Mouse (Mus musculus) gastrocnemius, postnatal 4 days (tissue): Measurements from ENCODE around the gene C1qtnf5. TPM values are rescaled to one million over a fixed set of nuclear protein-coding genes. Genes with fewer than 3 reads are reported as not detected.

Experiments
- DNase-seq, 2 experiments: peaks; one replicate each; pipeline ENCODE4 v3.0.0; 2021 to 2022; ENCODE audit warnings: low spot score in 2 of 2, mixed read lengths in 2 of 2
- total RNA-seq, 2 experiments: library from RNA; stranded (reverse); gene quantifications; 2 replicates each; pipeline ENCODE4 v1.2.3; 2021

C1qtnf5 gene
- total RNA-seq, 2 experiments from 2014 or later = 12.9 to 15.0 TPM

- DNase-seq = peak in 1 of 2 experiments; percentile 71
Observed at GRCm38 (mm10) chr9:44078955-44079756, 27.9 kb upstream of the C1qtnf5 start.

GRCm38 (mm10) chr9:44079997-44080780 lies 26.9 kb upstream of the C1qtnf5 start:
- DNase-seq = no peak

GRCm38 (mm10) chr9:44080953-44081352 lies 26.1 kb upstream of the C1qtnf5 start:
- no peak for DNase-seq

GRCm38 (mm10) chr9:44081581-44081980 lies 25.5 kb upstream of the C1qtnf5 start:
- no peak for DNase-seq

- DNase-seq = no peak
Observed at GRCm38 (mm10) chr9:44082266-44082665, 24.8 kb upstream of the C1qtnf5 start.

GRCm38 (mm10) chr9:44083392-44084121 lies 23.5 kb upstream of the C1qtnf5 start:
- no peak for DNase-seq

- no peak for DNase-seq
Observed at GRCm38 (mm10) chr9:44084236-44084635, 22.8 kb upstream of the C1qtnf5 start.

GRCm38 (mm10) chr9:44084659-44085229 lies 22.3 kb upstream of the C1qtnf5 start:
- DNase-seq = peak; percentile 90 to 92

GRCm38 (mm10) chr9:44085276-44085675 lies 21.8 kb upstream of the C1qtnf5 start:
- no peak for DNase-seq

GRCm38 (mm10) chr9:44085741-44086665 lies 21.0 kb upstream of the C1qtnf5 start:
- DNase-seq = no peak

GRCm38 (mm10) chr9:44086960-44087359 lies 20.1 kb upstream of the C1qtnf5 start:
- DNase-seq = no peak

GRCm38 (mm10) chr9:44087761-44088455 lies 19.1 kb upstream of the C1qtnf5 start:
- no peak for DNase-seq

- no peak for DNase-seq
Observed at GRCm38 (mm10) chr9:44088877-44089608, 18.0 kb upstream of the C1qtnf5 start.

GRCm38 (mm10) chr9:44093612-44094503 lies 13.2 kb upstream of the C1qtnf5 start:
- DNase-seq = peak in 1 of 2 experiments; percentile 76

GRCm38 (mm10) chr9:44094737-44095136 lies 12.3 kb upstream of the C1qtnf5 start:
- no peak for DNase-seq

- DNase-seq = no peak
Observed at GRCm38 (mm10) chr9:44095781-44096180, 11.3 kb upstream of the C1qtnf5 start.

- DNase-seq = no peak
Observed at GRCm38 (mm10) chr9:44096536-44096935, 10.5 kb upstream of the C1qtnf5 start.

GRCm38 (mm10) chr9:44101490-44101889 lies 5.6 kb upstream of the C1qtnf5 start, which contains the start of gene Mfrp:
Mfrp (plus strand) TSS chr9:44101729.
- DNase-seq = no peak
